Mouse (Mus musculus): ENCODE results near the gene Plin3. TPM values are rescaled to one million over a fixed set of nuclear protein-coding genes. Genes with fewer than 3 reads are reported as not detected.

The Plin3 gene
- polyA plus RNA-seq (2016; fragmentation: Nextera tagmentation; extraction: Ambion mirVana): 50.9 and 61.6 TPM in 2 replicates

- Histone ChIP-seq H3K9me3 (no peaks in the 10 kb centered on the region), H3K36me3 (no peaks in the 10 kb centered on the region), H3K4me1 (replicated peaks) (peaks cover 56% of the 10 kb centered on the region), H3K27me3 (ENCODE audit: insufficient read depth, poor library complexity, severe bottlenecking) (no peaks in the 10 kb centered on the region), H3K27ac (peak within 1 kb of the TSS; percentile 88), H3K4me3 (no peak within 1 kb of the TSS)
- no peak for DNase-seq (ENCODE audit: low spot score)
- WGBS: 88% methylated on average over 4 of the region's 4 CpGs
Observed at GRCm38 (mm10) chr17:56292531-56293222, at the start of gene Plin3. Gene Plin3 (minus strand): TSS chr17:56292873.

DNA sequence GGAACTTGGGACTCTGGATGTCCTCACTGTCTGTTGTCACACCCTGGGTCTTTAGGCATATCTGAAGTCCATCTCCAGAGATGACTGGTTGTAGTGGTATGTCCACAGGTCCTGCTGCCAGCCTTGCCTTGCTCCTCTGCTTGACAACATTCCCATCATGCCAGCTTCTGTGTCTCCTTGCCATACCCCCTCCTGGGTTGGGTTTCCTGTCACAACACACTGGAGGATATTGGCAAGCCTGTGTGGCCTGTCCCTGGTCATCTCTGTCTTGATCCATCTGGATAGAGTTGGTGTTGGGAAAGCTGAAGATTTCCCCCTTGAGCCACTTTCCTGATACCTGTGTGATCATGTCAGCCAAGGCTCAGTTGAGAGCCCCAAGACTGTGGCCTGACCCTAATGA, 48.0 kb upstream of the Plin3 start:
- H3K4me1 ChIP-seq (replicated peaks): peaks cover 30% of the 10 kb centered on the region
- no peak overlapping the region for H3K27ac ChIP-seq
- H3K9me3 ChIP-seq: no peaks in the 10 kb centered on the region
- H3K27me3 ChIP-seq (ENCODE audit: insufficient read depth, poor library complexity, severe bottlenecking): no peaks in the 10 kb centered on the region
- DNase-seq (ENCODE audit: low spot score): no peak
- H3K36me3 ChIP-seq: peaks cover 15% of the 10 kb centered on the region
- H3K4me3 ChIP-seq: no peak overlapping the region

- H3K27ac ChIP-seq: no peak overlapping the region
- no peaks in the 10 kb centered on the region for H3K27me3 ChIP-seq (ENCODE audit: insufficient read depth, poor library complexity, severe bottlenecking)
- DNase-seq (ENCODE audit: low spot score): no peak
- WGBS: 60% methylated on average over 4 of the region's 4 CpGs
- peaks cover 13% of the 10 kb centered on the region for H3K36me3 ChIP-seq
- H3K4me1 ChIP-seq (replicated peaks): peaks cover 34% of the 10 kb centered on the region
- no peak overlapping the region for H3K4me3 ChIP-seq
- no peaks in the 10 kb centered on the region for H3K9me3 ChIP-seq
Observed at GRCm38 (mm10) chr17:56338909-56339308, 46.2 kb upstream of the Plin3 start.

DNA sequence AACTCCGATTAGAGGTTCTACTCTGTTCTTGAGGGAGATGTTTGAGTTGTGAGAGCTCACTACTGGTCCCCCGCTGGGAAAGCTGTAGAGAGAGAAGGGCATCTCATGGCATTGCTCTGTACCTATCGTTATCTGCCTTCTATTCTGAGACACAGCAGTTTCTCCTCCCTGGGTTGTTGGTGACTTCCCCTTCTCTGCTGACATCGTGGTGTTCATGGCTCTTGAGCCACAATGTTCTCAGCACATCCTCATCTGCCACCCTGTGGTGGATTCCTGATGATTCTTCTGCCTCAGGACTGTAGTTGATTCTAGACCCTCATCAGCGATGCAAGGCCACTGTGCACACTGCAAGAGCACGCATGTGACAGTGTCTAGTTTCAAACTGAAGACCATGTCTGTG, 45.1 kb upstream of the Plin3 start:
- 91% methylated on average over 6 of the region's 6 CpGs for WGBS
- no peak for DNase-seq (ENCODE audit: low spot score)
- H3K9me3 ChIP-seq: no peaks in the 10 kb centered on the region
- H3K27ac ChIP-seq: no peak overlapping the region
- H3K27me3 ChIP-seq (ENCODE audit: insufficient read depth, poor library complexity, severe bottlenecking): no peaks in the 10 kb centered on the region
- H3K4me1 ChIP-seq (replicated peaks): peaks cover 33% of the 10 kb centered on the region
- peaks cover 13% of the 10 kb centered on the region for H3K36me3 ChIP-seq
- H3K4me3 ChIP-seq: no peak overlapping the region

- peak; percentile 47 for DNase-seq (ENCODE audit: low spot score)
- peaks cover 13% of the 10 kb centered on the region for H3K36me3 ChIP-seq
- 67% methylated on average over 4 of the region's 4 CpGs for WGBS
- H3K9me3 ChIP-seq: no peaks in the 10 kb centered on the region
- H3K27ac ChIP-seq: no peak overlapping the region
- no peak overlapping the region for H3K4me3 ChIP-seq
- peaks cover 36% of the 10 kb centered on the region for H3K4me1 ChIP-seq (replicated peaks)
- H3K27me3 ChIP-seq (ENCODE audit: insufficient read depth, poor library complexity, severe bottlenecking): no peaks in the 10 kb centered on the region
Observed at GRCm38 (mm10) chr17:56337190-56337589, 44.5 kb upstream of the Plin3 start.

- Histone ChIP-seq H3K27me3 (ENCODE audit: insufficient read depth, poor library complexity, severe bottlenecking) (no peaks in the 10 kb centered on the region), H3K9me3 (no peaks in the 10 kb centered on the region), H3K36me3 (peaks cover 13% of the 10 kb centered on the region), H3K4me3 (no peak overlapping the region), H3K4me1 (replicated peaks) (peaks cover 45% of the 10 kb centered on the region), H3K27ac (no peak overlapping the region)
- peak; percentile 35 for DNase-seq (ENCODE audit: low spot score)
- WGBS: 47% methylated on average over 8 of the region's 8 CpGs
Observed at GRCm38 (mm10) chr17:56332987-56333386, 40.3 kb upstream of the Plin3 start.

- no peaks in the 10 kb centered on the region for H3K9me3 ChIP-seq
- peaks cover 58% of the 10 kb centered on the region for H3K4me1 ChIP-seq (replicated peaks)
- H3K27me3 ChIP-seq (ENCODE audit: insufficient read depth, poor library complexity, severe bottlenecking): no peaks in the 10 kb centered on the region
- no peak for DNase-seq (ENCODE audit: low spot score)
- no peak overlapping the region for H3K27ac ChIP-seq
- H3K36me3 ChIP-seq: peaks cover 13% of the 10 kb centered on the region
- H3K4me3 ChIP-seq: no peak overlapping the region
Observed at GRCm38 (mm10) chr17:56331256-56331655, 38.6 kb upstream of the Plin3 start.

- Histone ChIP-seq H3K36me3 (peaks cover 13% of the 10 kb centered on the region), H3K4me3 (no peak overlapping the region), H3K9me3 (no peaks in the 10 kb centered on the region), H3K27ac (peak overlapping the region; percentile 13; the same call in 1 of the 2 replicates), H3K4me1 (replicated peaks) (peaks cover 55% of the 10 kb centered on the region), H3K27me3 (ENCODE audit: insufficient read depth, poor library complexity, severe bottlenecking) (no peaks in the 10 kb centered on the region)
- WGBS: 76% methylated on average over 3 of the region's 3 CpGs
- no peak for DNase-seq (ENCODE audit: low spot score)
Observed at GRCm38 (mm10) chr17:56330345-56330744, 37.7 kb upstream of the Plin3 start.

- H3K27ac ChIP-seq: no peak overlapping the region
- no peak for DNase-seq (ENCODE audit: low spot score)
- H3K4me1 ChIP-seq (replicated peaks): peaks cover 61% of the 10 kb centered on the region
- H3K36me3 ChIP-seq: peaks cover 5% of the 10 kb centered on the region
- no peaks in the 10 kb centered on the region for H3K9me3 ChIP-seq
- no peaks in the 10 kb centered on the region for H3K27me3 ChIP-seq (ENCODE audit: insufficient read depth, poor library complexity, severe bottlenecking)
- no peak overlapping the region for H3K4me3 ChIP-seq
Observed at GRCm38 (mm10) chr17:56329267-56329666, 36.6 kb upstream of the Plin3 start.

DNA sequence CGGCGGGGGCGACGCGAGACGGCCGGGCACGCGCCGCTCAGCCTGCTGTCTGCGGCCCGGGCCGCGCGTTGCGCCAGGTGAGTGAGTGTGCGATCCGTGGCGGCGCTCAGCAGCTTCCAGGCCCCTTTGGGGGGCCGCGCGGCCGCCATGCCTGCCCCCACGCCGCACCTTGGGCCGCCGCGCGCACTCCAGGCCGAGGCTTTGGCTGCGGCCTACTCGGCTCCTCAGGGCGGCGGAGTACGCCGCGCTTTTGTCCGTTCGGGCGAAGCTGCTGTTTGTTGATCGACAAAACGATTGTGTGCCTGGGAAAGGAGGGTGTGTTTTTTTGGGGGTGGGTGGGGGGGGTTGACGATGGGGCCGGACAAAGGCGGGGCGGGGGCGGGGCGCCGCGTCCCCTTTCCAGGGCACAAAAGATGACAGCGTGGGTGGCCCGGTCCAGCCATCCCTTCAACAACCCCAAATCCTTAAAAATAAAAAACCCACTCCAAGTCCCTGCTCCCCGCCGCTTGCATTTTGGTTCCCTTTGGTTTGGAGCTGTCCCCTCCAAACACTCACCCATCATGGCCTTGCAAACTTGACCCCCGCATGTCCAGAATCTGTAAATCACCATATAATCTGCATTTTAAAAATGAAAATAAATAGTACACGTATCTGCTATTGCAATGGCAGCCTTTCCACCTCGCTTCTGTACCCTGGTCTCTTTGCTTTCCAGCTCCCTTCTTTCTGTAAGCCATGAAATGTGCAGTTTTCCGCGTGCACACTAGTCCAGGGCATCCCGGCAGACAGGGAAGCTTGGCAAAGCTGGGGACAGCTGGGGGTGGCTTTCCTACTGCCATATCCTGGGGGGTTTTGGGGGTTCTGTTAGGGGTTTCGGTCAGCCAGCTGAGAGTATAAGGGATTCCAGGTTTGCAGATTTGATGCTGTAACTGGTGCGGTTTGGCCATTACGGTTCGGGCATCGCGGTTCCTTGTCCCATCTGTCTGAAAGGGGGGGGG, 33.8 kb upstream of the Plin3 start:
- H3K4me1 ChIP-seq (replicated peaks): peaks cover 47% of the 10 kb centered on the region
- no peaks in the 10 kb centered on the region for H3K9me3 ChIP-seq
- DNase-seq (ENCODE audit: low spot score): peak; percentile 19
- WGBS: 3% methylated on average over 67 of the region's 67 CpGs
- H3K36me3 ChIP-seq: peaks cover 28% of the 10 kb centered on the region
- peak overlapping the region; percentile 88 for H3K4me3 ChIP-seq
- peak overlapping the region; percentile 95 for H3K27ac ChIP-seq
- H3K27me3 ChIP-seq (ENCODE audit: insufficient read depth, poor library complexity, severe bottlenecking): no peaks in the 10 kb centered on the region

DNA sequence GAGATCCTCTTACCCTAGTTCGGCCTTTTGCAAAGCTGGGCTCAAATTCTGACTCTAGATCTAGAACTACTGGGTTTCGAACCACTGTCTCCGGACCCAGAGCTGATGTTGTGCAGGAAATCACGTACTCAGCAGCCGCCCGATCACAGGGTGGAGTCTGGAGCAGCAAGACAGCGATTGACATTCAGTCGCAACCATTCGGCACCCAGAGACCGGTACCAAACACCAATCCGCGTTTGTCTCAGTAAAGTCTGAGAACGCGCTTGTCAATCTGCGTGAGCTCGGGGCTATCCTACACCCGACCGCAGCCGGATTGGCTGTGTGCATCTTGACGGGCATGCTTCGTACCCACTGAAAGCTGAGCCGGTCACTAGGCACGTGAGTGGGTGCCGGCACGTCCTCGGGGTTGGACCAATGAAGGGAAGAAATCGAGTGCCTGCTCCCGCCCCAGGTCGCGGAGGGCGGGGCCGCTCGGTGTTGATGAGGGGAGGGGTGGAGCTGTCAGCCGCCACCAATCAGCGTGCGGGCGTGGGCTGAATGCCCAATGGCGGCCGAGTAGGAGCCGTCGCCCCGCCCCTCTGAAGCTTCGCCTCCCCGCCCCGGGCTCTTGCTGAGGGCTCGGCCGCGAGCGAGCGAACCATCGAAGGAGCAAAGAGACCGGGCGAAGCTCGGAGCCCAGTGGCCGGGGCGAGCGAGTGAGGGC, 32.9 kb upstream of the Plin3 start, which contains the start of gene Kdm4b:
Gene Kdm4b, plus strand, starts transcription at position 613 of the 703 bp plus-strand sequence.
- WGBS: 1% methylated on average over 57 of the region's 57 CpGs
- Histone ChIP-seq H3K27ac (peak within 1 kb of the TSS; percentile 95), H3K9me3 (no peaks in the 10 kb centered on the region), H3K4me1 (replicated peaks) (peaks cover 40% of the 10 kb centered on the region), H3K27me3 (ENCODE audit: insufficient read depth, poor library complexity, severe bottlenecking) (no peaks in the 10 kb centered on the region), H3K4me3 (peak within 1 kb of the TSS; percentile 88), H3K36me3 (peaks cover 33% of the 10 kb centered on the region)
- DNase-seq (ENCODE audit: low spot score): peak; percentile 99

GRCm38 (mm10) chr17:56324419-56324818, 31.7 kb upstream of the Plin3 start:
- no peaks in the 10 kb centered on the region for H3K9me3 ChIP-seq
- DNase-seq (ENCODE audit: low spot score): no peak
- no peak overlapping the region for H3K4me3 ChIP-seq
- H3K27ac ChIP-seq: no peak overlapping the region
- WGBS: 76% methylated on average over 3 of the region's 3 CpGs
- peaks cover 45% of the 10 kb centered on the region for H3K36me3 ChIP-seq
- H3K27me3 ChIP-seq (ENCODE audit: insufficient read depth, poor library complexity, severe bottlenecking): no peaks in the 10 kb centered on the region
- peaks cover 31% of the 10 kb centered on the region for H3K4me1 ChIP-seq (replicated peaks)
